Mouse (Mus musculus) midbrain, embryonic 15.5 days (tissue): ENCODE data around the gene Padi4. TPM values are rescaled to one million over a fixed set of nuclear protein-coding genes. Genes with fewer than 3 reads are reported as not detected.

Experiments used
- ATAC-seq: fragments of 200-750 bp; cut with Nextera tagmentation; replicated peaks from 2 replicates; pipeline ENCODE4 v1.8.0; 2017; ENCODE audit warnings: moderate TSS enrichment
- H3K27ac ChIP-seq: fragments of 300-500 bp; sonication (generic); 2 replicates; pipeline ENCODE4 v1.5.1; 2015; ENCODE audit warnings: mild to moderate bottlenecking, inconsistent platforms
- H3K27me3 ChIP-seq: fragments of 300-500 bp; sonication (generic); replicated peaks from 2 replicates; pipeline ENCODE4 v1.6.1; 2015; ENCODE audit warnings: inconsistent platforms
- H3K36me3 ChIP-seq: fragments of 300-500 bp; sonication (generic); replicated peaks from 2 replicates; pipeline ENCODE4 v1.6.1; 2015; ENCODE audit warnings: inconsistent platforms
- H3K4me1 ChIP-seq: fragments of 300-500 bp; sonication (generic); 2 replicates; pipeline ENCODE4 v1.6.1; 2015; ENCODE audit warnings: inconsistent platforms
- H3K4me2 ChIP-seq: fragments of 300-500 bp; sonication (generic); 2 replicates; pipeline ENCODE4 v1.6.1; 2015; ENCODE audit warnings: inconsistent platforms, mild to moderate bottlenecking, moderate library complexity
- H3K4me3 ChIP-seq: fragments of 300-500 bp; sonication (generic); 2 replicates; pipeline ENCODE4 v1.5.1; 2015; ENCODE audit warnings: mild to moderate bottlenecking, inconsistent platforms
- H3K9ac ChIP-seq: fragments of 300-500 bp; sonication (generic); 2 replicates; pipeline ENCODE4 v1.6.1; 2015; ENCODE audit warnings: mild to moderate bottlenecking, inconsistent platforms
- H3K9me3 ChIP-seq: fragments of 300-500 bp; sonication (generic); 2 replicates; pipeline ENCODE4 v1.6.1; 2016; ENCODE audit warnings: inconsistent platforms
- WGBS: fragments of 180-500 bp; shearing (Covaris S2); methylation state at CpG from one replicate; pipeline ENCODE4 v1.1.7; 2015; ENCODE audit warnings: mixed read lengths; 5-methylcytosine and 5-hydroxymethylcytosine counted together
- polyA plus RNA-seq: library from polyadenylated mRNA; unstranded; fragments of >200 nt; fragmentation: Nextera tagmentation; extraction: Ambion mirVana; gene quantifications from 2 replicates; pipeline ENCODE4 v1.2.1, GENCODE M21; 2015

The Padi4 gene
- polyA plus RNA-seq, 1 experiment from 2014 or later: 0.19 TPM

DNA sequence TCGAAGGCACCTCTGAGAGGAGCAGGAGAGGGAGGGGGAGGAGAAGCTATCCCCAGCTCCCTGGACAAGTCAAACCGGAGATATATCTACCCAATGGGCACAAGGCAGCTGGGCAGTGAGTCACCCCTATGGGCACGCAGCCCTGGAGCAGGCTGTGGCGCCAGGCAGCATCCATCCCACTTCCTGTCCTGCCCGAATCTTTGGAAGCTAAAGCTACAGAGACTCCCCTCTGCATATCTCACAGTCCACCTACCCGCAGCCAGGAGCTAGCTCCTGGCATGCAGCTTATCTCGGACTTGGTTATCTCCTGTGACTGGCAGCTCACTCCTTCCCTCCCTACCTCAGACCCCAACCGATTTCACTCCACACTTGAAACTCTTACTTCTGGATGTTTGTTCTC is 35.1 kb upstream of the Padi4 start:
- no peak overlapping the region for H3K4me2 ChIP-seq

DNA sequence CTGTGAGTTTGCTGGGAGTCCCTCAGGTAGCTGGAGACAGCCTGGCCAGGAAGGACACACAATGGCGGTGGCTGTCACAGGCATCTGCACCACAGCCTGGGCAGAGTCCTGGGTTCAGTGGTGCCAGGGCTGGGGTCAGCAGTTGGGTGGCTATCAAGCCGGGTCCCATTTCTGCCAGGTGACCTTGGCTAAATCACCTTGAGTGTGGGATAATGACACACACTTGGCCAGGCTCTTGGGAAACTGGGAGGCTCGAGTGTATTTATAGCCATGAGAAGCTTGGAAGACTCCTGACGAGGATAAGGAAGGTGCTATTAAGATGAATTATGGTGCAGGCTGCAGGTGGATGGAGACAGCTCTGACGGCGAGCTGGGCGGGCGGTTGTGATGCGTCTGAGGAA is 30.6 kb upstream of the Padi4 start:
- ATAC-seq: no peak
- H3K27me3 ChIP-seq: no peaks in the 10 kb centered on the region; the same call in 1 of the 2 replicates
- no peaks in the 10 kb centered on the region for H3K9me3 ChIP-seq
- no peaks in the 10 kb centered on the region for H3K36me3 ChIP-seq
- WGBS: 87% methylated on average over 9 of the region's 9 CpGs
- H3K27ac ChIP-seq: no peak overlapping the region
- H3K4me2 ChIP-seq: no peak overlapping the region
- no peak overlapping the region for H3K9ac ChIP-seq
- no peaks in the 10 kb centered on the region for H3K4me1 ChIP-seq
- H3K4me3 ChIP-seq: no peak overlapping the region

More for the DNA sequence above, 35.1 kb upstream of the Padi4 start:
- H3K36me3 ChIP-seq: no peaks in the 10 kb centered on the region
- H3K27ac ChIP-seq: no peak overlapping the region
- peaks cover 1% of the 10 kb centered on the region; the same call in 1 of the 2 replicates for H3K4me1 ChIP-seq
- H3K27me3 ChIP-seq: peaks cover 1% of the 10 kb centered on the region
- no peaks in the 10 kb centered on the region for H3K9me3 ChIP-seq
- ATAC-seq: no peak
- no peak overlapping the region for H3K9ac ChIP-seq
- WGBS: 84% methylated on average over 8 of the region's 8 CpGs
- no peak overlapping the region for H3K4me3 ChIP-seq

- Histone ChIP-seq H3K4me1 (no peaks in the 10 kb centered on the region), H3K9me3 (no peaks in the 10 kb centered on the region), H3K27ac (no peak overlapping the region), H3K9ac (no peak overlapping the region), H3K4me2 (no peak overlapping the region), H3K4me3 (no peak overlapping the region), H3K36me3 (no peaks in the 10 kb centered on the region), H3K27me3 (no peaks in the 10 kb centered on the region)
- WGBS: 77% methylated on average over 3 of the region's 3 CpGs
- ATAC-seq: no peak
These were observed 27.3 kb upstream of the Padi4 start for GRCm38 (mm10) chr4:140801364-140801763.

- H3K36me3 ChIP-seq: no peaks in the 10 kb centered on the region
- no peak overlapping the region for H3K4me2 ChIP-seq
- no peak for ATAC-seq
- H3K27me3 ChIP-seq: no peaks in the 10 kb centered on the region
- no peaks in the 10 kb centered on the region for H3K4me1 ChIP-seq
- no peak overlapping the region for H3K27ac ChIP-seq
- 82% methylated on average over 3 of the region's 3 CpGs for WGBS
- no peak overlapping the region for H3K9ac ChIP-seq
- no peaks in the 10 kb centered on the region for H3K9me3 ChIP-seq
- no peak overlapping the region for H3K4me3 ChIP-seq
These were observed 22.8 kb upstream of the Padi4 start for GRCm38 (mm10) chr4:140796786-140797185.

- no peak for ATAC-seq
- H3K4me3 ChIP-seq: no peak overlapping the region
These were observed 20.6 kb upstream of the Padi4 start for GRCm38 (mm10) chr4:140794678-140795077.

GRCm38 (mm10) chr4:140793795-140794194 is 19.8 kb upstream of the Padi4 start:
- H3K4me3 ChIP-seq: no peak overlapping the region
- no peaks in the 10 kb centered on the region for H3K9me3 ChIP-seq
- no peak overlapping the region for H3K9ac ChIP-seq
- no peaks in the 10 kb centered on the region for H3K27me3 ChIP-seq
- H3K4me2 ChIP-seq: no peak overlapping the region
- no peak overlapping the region for H3K27ac ChIP-seq
- no peaks in the 10 kb centered on the region for H3K36me3 ChIP-seq
- ATAC-seq: no peak
- no peaks in the 10 kb centered on the region for H3K4me1 ChIP-seq
- 57% methylated on average over 9 of the region's 9 CpGs for WGBS

More at GRCm38 (mm10) chr4:140794678-140795077, 20.6 kb upstream of the Padi4 start:
- Histone ChIP-seq H3K27me3 (no peaks in the 10 kb centered on the region), H3K4me1 (no peaks in the 10 kb centered on the region), H3K4me2 (no peak overlapping the region), H3K9ac (no peak overlapping the region), H3K27ac (no peak overlapping the region), H3K9me3 (no peaks in the 10 kb centered on the region), H3K36me3 (no peaks in the 10 kb centered on the region)
- 85% methylated on average over 9 of the region's 9 CpGs for WGBS

- H3K9me3 ChIP-seq: no peaks in the 10 kb centered on the region
- no peak overlapping the region for H3K4me2 ChIP-seq
- WGBS: 93% methylated on average over 7 of the region's 7 CpGs
- no peaks in the 10 kb centered on the region for H3K36me3 ChIP-seq
- no peak for ATAC-seq
- no peak overlapping the region for H3K4me3 ChIP-seq
- no peak overlapping the region for H3K9ac ChIP-seq
- no peaks in the 10 kb centered on the region for H3K4me1 ChIP-seq
- H3K27me3 ChIP-seq: no peaks in the 10 kb centered on the region
- H3K27ac ChIP-seq: no peak overlapping the region
These were observed 18.5 kb upstream of the Padi4 start for GRCm38 (mm10) chr4:140792584-140792983.

DNA sequence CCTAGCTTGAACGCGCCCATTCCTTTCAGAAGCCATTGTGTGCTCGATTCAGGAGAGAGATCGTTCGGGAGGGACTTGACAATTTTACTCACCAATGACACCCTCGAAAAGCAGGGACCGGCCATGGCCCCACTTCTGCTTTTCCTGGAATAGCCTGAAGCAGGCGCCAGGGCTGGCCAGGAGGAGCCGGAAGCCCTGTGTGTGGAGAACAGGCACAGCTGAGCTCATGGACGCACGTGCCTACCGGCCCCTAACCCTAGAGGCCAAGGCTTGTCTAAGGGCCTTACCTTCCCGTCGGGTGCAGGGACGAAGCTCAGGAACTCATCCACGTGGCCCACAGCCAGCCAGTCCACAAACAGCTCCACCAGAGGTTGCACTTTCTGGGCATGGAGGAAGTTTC is 17.0 kb upstream of the Padi4 start:
- H3K27ac ChIP-seq: no peak overlapping the region
- H3K36me3 ChIP-seq: no peaks in the 10 kb centered on the region
- H3K4me2 ChIP-seq: no peak overlapping the region
- H3K9me3 ChIP-seq: no peaks in the 10 kb centered on the region
- 82% methylated on average over 16 of the region's 16 CpGs for WGBS
- no peak for ATAC-seq
- H3K9ac ChIP-seq: no peak overlapping the region
- no peaks in the 10 kb centered on the region for H3K27me3 ChIP-seq
- H3K4me3 ChIP-seq: no peak overlapping the region
- H3K4me1 ChIP-seq: no peaks in the 10 kb centered on the region

- no peaks in the 10 kb centered on the region for H3K36me3 ChIP-seq
- H3K4me3 ChIP-seq: no peak overlapping the region
- no peaks in the 10 kb centered on the region for H3K27me3 ChIP-seq
- H3K4me2 ChIP-seq: no peak overlapping the region
- H3K9me3 ChIP-seq: no peaks in the 10 kb centered on the region
- no peak for ATAC-seq
- WGBS: 94% methylated on average over 4 of the region's 4 CpGs
- no peaks in the 10 kb centered on the region for H3K4me1 ChIP-seq
- H3K27ac ChIP-seq: no peak overlapping the region
- H3K9ac ChIP-seq: no peak overlapping the region
These were observed 15.9 kb upstream of the Padi4 start for GRCm38 (mm10) chr4:140789983-140790382.

DNA sequence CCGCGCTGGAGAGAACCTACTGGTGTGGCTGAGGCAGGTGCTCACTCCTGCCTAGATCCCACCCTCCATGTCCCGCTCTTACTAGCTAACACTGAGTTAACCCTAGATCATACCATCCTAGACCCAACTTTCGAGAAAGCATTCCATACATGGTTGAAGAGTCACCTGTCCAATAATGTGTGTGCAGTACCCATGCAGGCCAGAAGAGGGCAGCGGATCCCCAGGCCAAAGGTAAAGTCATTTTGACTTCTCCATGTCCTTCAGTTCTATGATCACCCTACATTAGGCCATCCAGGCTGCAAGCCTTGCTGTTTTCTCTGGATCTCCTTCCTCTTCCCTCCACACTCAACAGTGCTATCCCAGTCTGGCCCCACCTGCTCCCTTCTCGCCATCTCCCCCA is 14.9 kb upstream of the Padi4 start:
- H3K9ac ChIP-seq: no peak overlapping the region
- no peaks in the 10 kb centered on the region for H3K9me3 ChIP-seq
- 48% methylated on average over 6 of the region's 6 CpGs for WGBS
- no peak overlapping the region for H3K27ac ChIP-seq
- no peaks in the 10 kb centered on the region for H3K36me3 ChIP-seq
- no peak overlapping the region for H3K4me2 ChIP-seq
- no peaks in the 10 kb centered on the region for H3K4me1 ChIP-seq
- no peak for ATAC-seq
- H3K4me3 ChIP-seq: no peak overlapping the region
- H3K27me3 ChIP-seq: no peaks in the 10 kb centered on the region

DNA sequence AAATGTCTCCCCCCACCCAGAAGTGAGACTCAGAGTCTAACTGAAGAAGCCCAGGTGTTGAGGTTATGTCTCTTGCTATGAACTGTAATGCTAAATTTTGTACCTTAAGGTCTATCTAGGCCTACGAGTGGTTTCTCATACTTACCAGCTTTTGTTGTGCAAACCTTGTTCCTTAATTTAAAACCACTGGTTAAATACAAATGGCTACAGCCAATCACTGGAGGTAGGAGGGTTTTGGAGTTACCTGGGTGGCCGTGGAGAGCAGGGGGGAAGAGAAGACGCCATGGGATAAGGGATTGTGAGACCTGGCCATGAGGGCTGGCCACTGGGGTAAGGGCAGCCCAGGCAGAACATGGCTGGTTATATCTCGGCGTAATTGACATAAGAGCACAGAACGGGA is 14.2 kb upstream of the Padi4 start:
- no peaks in the 10 kb centered on the region for H3K27me3 ChIP-seq
- H3K4me1 ChIP-seq: no peaks in the 10 kb centered on the region
- no peak for ATAC-seq
- H3K9ac ChIP-seq: no peak overlapping the region
- no peaks in the 10 kb centered on the region for H3K36me3 ChIP-seq
- no peak overlapping the region for H3K4me3 ChIP-seq
- H3K4me2 ChIP-seq: no peak overlapping the region
- no peak overlapping the region for H3K27ac ChIP-seq
- no peaks in the 10 kb centered on the region for H3K9me3 ChIP-seq
- WGBS: 77% methylated on average over 6 of the region's 6 CpGs

GRCm38 (mm10) chr4:140787414-140787813 is 13.4 kb upstream of the Padi4 start:
- no peak for ATAC-seq
- no peak overlapping the region for H3K9ac ChIP-seq
- no peaks in the 10 kb centered on the region for H3K27me3 ChIP-seq
- H3K36me3 ChIP-seq: no peaks in the 10 kb centered on the region
- H3K4me3 ChIP-seq: no peak overlapping the region
- no peaks in the 10 kb centered on the region for H3K4me1 ChIP-seq
- no peaks in the 10 kb centered on the region for H3K9me3 ChIP-seq
- H3K27ac ChIP-seq: no peak overlapping the region
- no peak overlapping the region for H3K4me2 ChIP-seq
- WGBS: 71% methylated on average over 4 of the region's 4 CpGs

DNA sequence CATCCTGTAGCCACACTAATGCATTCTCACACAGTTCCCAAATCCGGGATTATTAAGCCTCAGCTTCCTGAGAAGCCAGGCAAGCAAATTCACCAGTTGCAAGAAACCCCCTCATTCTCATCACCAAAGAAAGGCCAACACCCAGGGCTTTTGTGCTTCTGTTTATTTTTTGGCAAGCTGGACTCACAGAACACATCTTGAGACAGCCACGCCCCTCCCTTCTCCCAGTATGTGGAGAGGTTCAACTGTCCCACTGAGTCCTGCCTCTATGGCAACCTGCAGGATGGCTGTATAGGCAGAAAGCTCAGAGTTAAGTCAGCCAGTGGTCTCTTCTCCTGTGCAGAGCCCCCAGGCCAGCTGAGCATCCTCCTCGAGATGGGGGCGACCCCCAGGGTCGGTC is 11.2 kb upstream of the Padi4 start:
- Histone ChIP-seq H3K27ac (no peak overlapping the region), H3K4me3 (no peak overlapping the region), H3K27me3 (no peaks in the 10 kb centered on the region), H3K36me3 (no peaks in the 10 kb centered on the region), H3K9me3 (no peaks in the 10 kb centered on the region), H3K4me1 (no peaks in the 10 kb centered on the region), H3K4me2 (no peak overlapping the region), H3K9ac (no peak overlapping the region)
- no peak for ATAC-seq
- 81% methylated on average over 5 of the region's 5 CpGs for WGBS
